Mouse (Mus musculus) forebrain, embryonic 11.5 days (tissue): Measurements from ENCODE around the gene Tead2. TPM values are rescaled to one million over a fixed set of nuclear protein-coding genes. Genes with fewer than 3 reads are reported as not detected.

Source experiments
- ATAC-seq: fragments of 200-750 bp; cut with Nextera tagmentation; replicated peaks from 2 replicates; pipeline ENCODE4 v1.8.0; 2017; ENCODE audit warnings: moderate TSS enrichment; ENCODE audit not compliant: low FRiP score
- DNase-seq: peaks from one replicate; pipeline ENCODE4 v3.0.0-alpha.2; 2017; ENCODE audit warnings: low spot score
- H3K27ac ChIP-seq: fragments of 300-500 bp; sonication (generic); 2 replicates; pipeline ENCODE4 v1.5.1; 2014; ENCODE audit warnings: low read depth, low read length
- H3K27me3 ChIP-seq: fragments of 300-500 bp; sonication (generic); 2 replicates; pipeline ENCODE4 v1.6.1; 2014; ENCODE audit warnings: mild to moderate bottlenecking, low read length, mixed read lengths; ENCODE audit not compliant: control insufficient read depth, insufficient read depth
- H3K36me3 ChIP-seq: fragments of 300-500 bp; sonication (generic); 2 replicates; pipeline ENCODE4 v1.6.1; 2014; ENCODE audit warnings: mild to moderate bottlenecking, low read length, moderate library complexity, mixed read lengths; ENCODE audit not compliant: control insufficient read depth, insufficient read depth
- H3K4me1 ChIP-seq: fragments of 300-500 bp; sonication (generic); replicated peaks from 2 replicates; pipeline ENCODE4 v1.6.1; 2014; ENCODE audit warnings: low read length, mixed read lengths; ENCODE audit not compliant: control insufficient read depth, insufficient read depth
- H3K4me2 ChIP-seq: fragments of 300-500 bp; sonication (generic); 2 replicates; pipeline ENCODE4 v1.6.1; 2014; ENCODE audit warnings: low read depth, mild to moderate bottlenecking, low read length, moderate library complexity, mixed read lengths; ENCODE audit not compliant: severe bottlenecking
- H3K4me3 ChIP-seq: fragments of 300-500 bp; sonication (generic); 2 replicates; pipeline ENCODE4 v1.5.1; 2014; ENCODE audit warnings: low read depth, low read length
- H3K9ac ChIP-seq: fragments of 300-500 bp; sonication (generic); 2 replicates; pipeline ENCODE4 v1.6.1; 2014; ENCODE audit warnings: low read length
- H3K9me3 ChIP-seq: fragments of 300-500 bp; sonication (generic); 2 replicates; pipeline ENCODE4 v1.6.1; 2016; ENCODE audit warnings: low read length, mixed read lengths; ENCODE audit not compliant: control insufficient read depth
- WGBS: fragments of 180-500 bp; shearing (Covaris S2); extraction: QIAGEN DNeasy Blood & Tissue Kit; methylation state at CpG from one replicate; pipeline ENCODE4 v1.1.7; 2014; 5-methylcytosine and 5-hydroxymethylcytosine counted together
- microRNA-seq: library from miRNA; unstranded; fragments of <30 nt; microRNA quantifications from one replicate; pipeline ENCODE4, GENCODE M21; 2016; ENCODE audit not compliant: insufficient number of aligned reads
- polyA plus RNA-seq: library from polyadenylated mRNA; unstranded; fragments of >200 nt; fragmentation: Nextera tagmentation; extraction: Ambion mirVana; gene quantifications from 2 replicates; pipeline ENCODE4 v1.2.1, GENCODE M21; 2014

Tead2 gene
- polyA plus RNA-seq, 1 experiment from 2014 or later: 297 TPM

GRCm38 (mm10) chr7:45263006-45263607 is 47.6 kb downstream of the Tead2 start:
- Histone ChIP-seq H3K4me2 (no peak overlapping the region), H3K27me3 (no peaks in the 10 kb centered on the region), H3K9me3 (no peaks in the 10 kb centered on the region), H3K36me3 (no peaks in the 10 kb centered on the region), H3K4me1 (no peaks in the 10 kb centered on the region), H3K27ac (no peak overlapping the region), H3K4me3 (no peak overlapping the region), H3K9ac (no peak overlapping the region)
- ATAC-seq: no peak
- WGBS: 77% methylated on average over 7 of the region's 7 CpGs
- peak; percentile 34 for DNase-seq

DNA sequence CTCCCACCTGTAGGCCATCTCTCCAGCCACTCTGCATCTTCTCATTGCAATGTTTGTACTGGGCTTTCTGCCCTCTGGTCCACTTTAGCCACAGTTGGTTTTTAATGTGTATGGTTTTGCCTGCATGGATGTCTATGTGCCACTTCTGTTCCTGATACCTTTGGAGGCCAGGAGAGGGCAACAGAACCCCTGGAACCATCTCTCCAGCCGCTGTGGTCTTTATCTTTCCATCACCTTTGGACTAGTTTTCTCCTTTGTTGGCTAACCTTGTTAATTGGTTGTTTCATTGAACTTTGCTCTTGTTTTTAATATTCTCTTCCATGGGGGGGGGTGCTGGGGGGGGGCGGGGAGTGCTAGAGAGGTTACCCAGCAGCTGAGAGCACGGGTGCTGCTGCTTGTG is 48.8 kb downstream of the Tead2 start:
- Histone ChIP-seq H3K9me3 (no peaks in the 10 kb centered on the region), H3K27me3 (no peaks in the 10 kb centered on the region), H3K9ac (no peak overlapping the region), H3K4me1 (no peaks in the 10 kb centered on the region), H3K4me2 (no peak overlapping the region), H3K27ac (no peak overlapping the region), H3K36me3 (no peaks in the 10 kb centered on the region), H3K4me3 (no peak overlapping the region)
- 83% methylated on average over 3 of the region's 3 CpGs for WGBS
- ATAC-seq (no peak), DNase-seq (peak; percentile 26)

GRCm38 (mm10) chr7:45265518-45265917 is 50.0 kb downstream of the Tead2 start:
- WGBS: 82% methylated on average over 1 of the region's 1 CpGs
- Histone ChIP-seq H3K27ac (no peak overlapping the region), H3K4me2 (no peak overlapping the region), H3K4me3 (no peak overlapping the region), H3K36me3 (no peaks in the 10 kb centered on the region), H3K4me1 (no peaks in the 10 kb centered on the region), H3K27me3 (no peaks in the 10 kb centered on the region), H3K9ac (no peak overlapping the region), H3K9me3 (no peaks in the 10 kb centered on the region)
- DNase-seq (peak; percentile 23), ATAC-seq (no peak)

- H3K4me3 ChIP-seq: no peak overlapping the region
- H3K9ac ChIP-seq: no peak overlapping the region
- no peaks in the 10 kb centered on the region for H3K4me1 ChIP-seq
- H3K36me3 ChIP-seq: no peaks in the 10 kb centered on the region
- no peaks in the 10 kb centered on the region for H3K27me3 ChIP-seq
- no peaks in the 10 kb centered on the region; the same call in 1 of the 2 replicates for H3K9me3 ChIP-seq
- 0 out of 2 replicates have a peak overlapping the region, but pooled peaks have one; percentile 31 for H3K27ac ChIP-seq
- DNase-seq (no peak), ATAC-seq (0 out of 2 replicates have a peak, but pooled peaks have one; percentile 15)
- H3K4me2 ChIP-seq: no peak overlapping the region
- 49% methylated on average over 10 of the region's 10 CpGs for WGBS
Observed at GRCm38 (mm10) chr7:45272786-45273412, 57.3 kb downstream of the Tead2 start.

GRCm38 (mm10) chr7:45273672-45274071 is 58.1 kb downstream of the Tead2 start:
- ATAC-seq (no peak), DNase-seq (no peak)
- H3K4me3 ChIP-seq: no peak overlapping the region
- H3K9me3 ChIP-seq: no peaks in the 10 kb centered on the region; the same call in 1 of the 2 replicates
- no peak overlapping the region for H3K9ac ChIP-seq
- H3K4me2 ChIP-seq: no peak overlapping the region
- H3K27ac ChIP-seq: no peak overlapping the region
- no peaks in the 10 kb centered on the region for H3K36me3 ChIP-seq
- 89% methylated on average over 8 of the region's 8 CpGs for WGBS
- H3K27me3 ChIP-seq: no peaks in the 10 kb centered on the region
- no peaks in the 10 kb centered on the region for H3K4me1 ChIP-seq

GRCm38 (mm10) chr7:45277136-45277760 is 61.7 kb downstream of the Tead2 start, which contains the start of gene Slc6a21:
Gene Slc6a21, plus strand, starts transcription at chr7:45277513.
- H3K27ac ChIP-seq: no peak within 1 kb of the TSS
- H3K9ac ChIP-seq: 0 out of 2 replicates have a peak within 1 kb of the TSS, but pooled peaks have one; percentile 3
- H3K27me3 ChIP-seq: no peaks in the 10 kb centered on the region
- ATAC-seq (no peak), DNase-seq (peak; percentile 89)
- H3K4me1 ChIP-seq: no peaks in the 10 kb centered on the region
- no peaks in the 10 kb centered on the region for H3K9me3 ChIP-seq
- no peaks in the 10 kb centered on the region for H3K36me3 ChIP-seq
- H3K4me2 ChIP-seq: peak within 1 kb of the TSS; percentile 55
- H3K4me3 ChIP-seq: peak within 1 kb of the TSS; percentile 24
- WGBS: 7% methylated on average over 44 of the region's 44 CpGs

Small RNA genes within 50 kb of the gene (microRNA-seq; reads per million reads assigned to microRNA genes)
- gene Mir7055: not detected

Other genes with a start within 250 kb of the Tead2 start
- gene Cpt1c, start 240.9 kb upstream of the Tead2 start, polyA plus RNA-seq: 26.3 and 27.2 TPM in 2 replicates
- gene Prmt1, start 229.2 kb upstream of the Tead2 start, polyA plus RNA-seq: 286 and 301 TPM in 2 replicates
- gene Irf3, start 218.1 kb upstream of the Tead2 start, polyA plus RNA-seq: 75.3 and 86.0 TPM in 2 replicates
- 70.6 and 74.9 TPM in 2 replicates for gene Bcl2l12, start 217.0 kb upstream of the Tead2 start, polyA plus RNA-seq
- 59.9 and 60.2 TPM in 2 replicates for gene Scaf1, start 199.4 kb upstream of the Tead2 start, polyA plus RNA-seq
- gene Rras, start 197.8 kb upstream of the Tead2 start, polyA plus RNA-seq: 15.5 and 16.6 TPM in 2 replicates
- gene Prr12, start 162.9 kb upstream of the Tead2 start, polyA plus RNA-seq: 16.1 and 19.2 TPM in 2 replicates
- gene Nosip, start 153.3 kb upstream of the Tead2 start, polyA plus RNA-seq: 52.6 and 64.0 TPM in 2 replicates
- 14.2 and 18.4 TPM in 2 replicates for gene Prrg2, start 153.1 kb upstream of the Tead2 start, polyA plus RNA-seq
- gene Rcn3, start 123.5 kb upstream of the Tead2 start, polyA plus RNA-seq: 110 and 118 TPM in 2 replicates
- gene Fcgrt, start 111.9 kb upstream of the Tead2 start, polyA plus RNA-seq: 7.1 and 7.3 TPM in 2 replicates
- gene Rps11, start 91.3 kb upstream of the Tead2 start, polyA plus RNA-seq: 1,418 and 1,481 TPM in 2 replicates
- gene Rpl13a, start 87.0 kb upstream of the Tead2 start, polyA plus RNA-seq: 1,136 and 1,164 TPM in 2 replicates
- gene Gm45713, start 79.5 kb upstream of the Tead2 start, polyA plus RNA-seq: 0.45 and 0.55 TPM in 2 replicates
- 1.2 and 1.8 TPM in 2 replicates for gene Flt3l, start 79.3 kb upstream of the Tead2 start, polyA plus RNA-seq
- 95.9 and 110 TPM in 2 replicates for gene Pih1d1, start 61.5 kb upstream of the Tead2 start, polyA plus RNA-seq
- 44.0 and 44.1 TPM in 2 replicates for gene Aldh16a1, start 61.2 kb upstream of the Tead2 start, polyA plus RNA-seq
- gene Slc17a7, start 51.8 kb upstream of the Tead2 start, polyA plus RNA-seq: 3.6 and 4.6 TPM in 2 replicates
- 0.13 and 0.33 TPM in 2 replicates for gene Gfy, start 36.2 kb upstream of the Tead2 start, polyA plus RNA-seq
- not detected in 2 replicates for gene Pth2, start 34.8 kb upstream of the Tead2 start, polyA plus RNA-seq
- 0.83 and 0.90 TPM in 2 replicates for gene Ccdc155, start 10.9 kb upstream of the Tead2 start, polyA plus RNA-seq
- 0.48 TPM in 1 of 2 replicates, not detected in the other for gene Dkkl1, start 3.6 kb upstream of the Tead2 start, polyA plus RNA-seq
- 0.60 and 1.1 TPM in 2 replicates for gene Cd37, start 23.4 kb downstream of the Tead2 start, polyA plus RNA-seq
- gene Slc6a16, start 25.3 kb downstream of the Tead2 start, polyA plus RNA-seq: 0.36 TPM in 1 of 2 replicates, not detected in the other
- not detected in 2 replicates for gene Slc6a21, start 61.8 kb downstream of the Tead2 start, polyA plus RNA-seq
- 5.6 and 6.8 TPM in 2 replicates for gene Trpm4, start 118.0 kb downstream of the Tead2 start, polyA plus RNA-seq
- gene Hrc, start 119.5 kb downstream of the Tead2 start, polyA plus RNA-seq: not detected in 2 replicates
- gene Ppfia3, start 151.3 kb downstream of the Tead2 start, polyA plus RNA-seq: 11.6 and 13.0 TPM in 2 replicates
- 0.48 and 1.5 TPM in 2 replicates for gene Lin7b, start 154.8 kb downstream of the Tead2 start, polyA plus RNA-seq
- 79.8 and 87.9 TPM in 2 replicates for gene Snrnp70, start 180.0 kb downstream of the Tead2 start, polyA plus RNA-seq
- not detected in 2 replicates for gene Kcna7, start 189.9 kb downstream of the Tead2 start, polyA plus RNA-seq
- gene Ntf5, start 197.9 kb downstream of the Tead2 start, polyA plus RNA-seq: 0.33 and 0.67 TPM in 2 replicates
- not detected in 2 replicates for gene Lhb, start 205.1 kb downstream of the Tead2 start, polyA plus RNA-seq
- 37.0 and 37.6 TPM in 2 replicates for gene Gys1, start 219.1 kb downstream of the Tead2 start, polyA plus RNA-seq
- 175 and 183 TPM in 2 replicates for gene Ruvbl2, start 222.3 kb downstream of the Tead2 start, polyA plus RNA-seq
- gene Ftl1, start 244.1 kb downstream of the Tead2 start, polyA plus RNA-seq: 4,947 and 5,145 TPM in 2 replicates